Mouse (Mus musculus) kidney, postnatal 14 days (tissue): ENCODE measurements around the gene Phkb.
"Not testable (repeated sequence)": the region's sequence is repeated elsewhere in the genome, so short reads cannot be mapped to it uniquely, and the experiment has no call there.

Source experiments
- DNase-seq: peaks from one replicate; pipeline ENCODE4 v3.0.0; 2022; ENCODE audit warnings: mixed read lengths

The Phkb gene

DNA sequence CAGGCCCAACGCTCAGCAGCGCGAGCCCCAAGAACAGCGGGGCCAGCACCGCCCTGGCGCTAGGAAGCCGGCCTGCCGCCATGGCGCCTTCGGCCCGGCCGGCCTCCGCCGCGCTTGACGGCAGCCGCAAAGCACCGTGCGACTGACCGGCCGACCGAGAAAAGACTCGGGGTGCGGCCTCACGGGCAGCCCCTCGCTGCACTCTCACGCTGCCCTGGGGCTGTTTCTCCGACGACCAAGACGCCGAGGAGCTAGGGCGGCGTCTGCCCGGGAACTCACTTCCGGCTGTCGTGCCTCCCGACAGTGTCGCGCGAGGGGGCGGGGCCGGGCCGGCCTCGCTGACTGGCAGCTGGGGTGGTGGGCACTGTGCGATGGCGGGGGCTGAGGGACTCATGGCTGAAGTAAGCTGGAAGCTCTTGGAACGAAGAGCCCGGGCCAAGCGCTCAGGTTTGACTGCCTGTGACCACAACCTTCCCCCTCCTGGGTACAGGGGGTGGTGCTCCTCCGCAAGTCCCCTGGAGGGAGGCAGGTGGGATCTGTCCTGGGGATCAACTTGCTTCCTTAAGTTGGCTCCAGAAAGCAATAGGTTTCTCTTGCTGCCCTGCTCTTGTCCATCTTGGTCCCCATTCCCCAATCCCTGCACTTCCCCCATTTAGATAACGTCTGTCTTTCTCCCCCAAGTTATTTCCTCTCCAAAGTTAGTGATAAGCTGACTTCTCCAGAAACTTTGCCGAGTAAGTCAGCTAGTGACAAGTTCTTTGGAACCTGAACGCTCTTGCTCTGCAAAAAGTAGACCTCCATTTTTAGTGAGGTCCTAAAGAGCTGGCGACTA, at the start of gene Phkb, which contains the start of gene Itfg1:
Phkb (plus strand) TSS at position 303 of the 832 bp plus-strand sequence.
Itfg1 (minus strand) TSS at position 265 of the 832 bp plus-strand sequence.
- DNase-seq: peak; percentile 94

DNA sequence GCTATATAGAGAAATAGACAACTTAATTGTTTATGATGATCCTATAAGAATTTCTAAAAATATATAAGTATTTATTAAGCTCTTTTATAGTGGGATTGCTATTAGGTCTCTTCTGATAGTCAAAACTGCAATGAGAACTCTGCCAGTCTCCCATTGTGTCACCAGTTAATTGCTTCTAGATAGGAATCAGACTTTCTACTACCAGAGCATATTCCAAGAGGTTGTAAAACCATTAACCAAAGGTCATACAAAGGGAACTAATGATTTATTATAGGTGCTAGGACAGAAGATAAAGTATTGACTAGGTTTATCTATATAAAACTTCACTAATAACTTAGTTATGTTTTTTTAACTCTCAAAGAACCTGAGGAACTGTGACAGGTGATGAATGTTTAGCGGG, 44.4 kb upstream of the Phkb start:
- not testable (repeated sequence) for DNase-seq

- DNase-seq: no peak
Observed at GRCm38 (mm10) chr8:85800164-85800563, 40.6 kb upstream of the Phkb start.

GRCm38 (mm10) chr8:85801408-85801807, 39.4 kb upstream of the Phkb start:
- DNase-seq: no peak

DNA sequence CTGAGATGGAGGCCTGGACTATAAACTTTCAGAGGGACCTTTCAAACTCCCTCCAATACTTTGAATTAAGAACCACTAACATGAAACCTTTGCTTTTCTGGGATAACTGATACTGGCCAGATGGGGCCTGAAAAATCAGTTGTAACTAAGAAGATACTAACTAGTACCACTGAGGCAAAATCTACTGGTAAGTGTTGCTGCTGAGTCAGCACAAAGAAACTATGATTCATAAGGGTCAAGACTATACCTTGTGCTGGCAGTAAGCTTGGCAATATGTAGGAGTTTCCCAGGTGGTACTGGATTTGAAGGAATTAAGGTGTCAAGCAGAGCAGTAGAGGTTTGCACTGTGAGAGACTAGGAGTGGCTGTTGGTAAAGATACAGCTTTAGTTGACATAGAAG, 27.1 kb upstream of the Phkb start:
- no peak for DNase-seq

GRCm38 (mm10) chr8:85839916-85840656, 673 bp upstream of the Phkb start:
- no peak for DNase-seq

- no peak for DNase-seq
Observed at GRCm38 (mm10) chr8:85841489-85841795, 683 bp downstream of the Phkb start.

- DNase-seq: no peak
Observed at GRCm38 (mm10) chr8:85845887-85846286, 5.1 kb downstream of the Phkb start.

DNA sequence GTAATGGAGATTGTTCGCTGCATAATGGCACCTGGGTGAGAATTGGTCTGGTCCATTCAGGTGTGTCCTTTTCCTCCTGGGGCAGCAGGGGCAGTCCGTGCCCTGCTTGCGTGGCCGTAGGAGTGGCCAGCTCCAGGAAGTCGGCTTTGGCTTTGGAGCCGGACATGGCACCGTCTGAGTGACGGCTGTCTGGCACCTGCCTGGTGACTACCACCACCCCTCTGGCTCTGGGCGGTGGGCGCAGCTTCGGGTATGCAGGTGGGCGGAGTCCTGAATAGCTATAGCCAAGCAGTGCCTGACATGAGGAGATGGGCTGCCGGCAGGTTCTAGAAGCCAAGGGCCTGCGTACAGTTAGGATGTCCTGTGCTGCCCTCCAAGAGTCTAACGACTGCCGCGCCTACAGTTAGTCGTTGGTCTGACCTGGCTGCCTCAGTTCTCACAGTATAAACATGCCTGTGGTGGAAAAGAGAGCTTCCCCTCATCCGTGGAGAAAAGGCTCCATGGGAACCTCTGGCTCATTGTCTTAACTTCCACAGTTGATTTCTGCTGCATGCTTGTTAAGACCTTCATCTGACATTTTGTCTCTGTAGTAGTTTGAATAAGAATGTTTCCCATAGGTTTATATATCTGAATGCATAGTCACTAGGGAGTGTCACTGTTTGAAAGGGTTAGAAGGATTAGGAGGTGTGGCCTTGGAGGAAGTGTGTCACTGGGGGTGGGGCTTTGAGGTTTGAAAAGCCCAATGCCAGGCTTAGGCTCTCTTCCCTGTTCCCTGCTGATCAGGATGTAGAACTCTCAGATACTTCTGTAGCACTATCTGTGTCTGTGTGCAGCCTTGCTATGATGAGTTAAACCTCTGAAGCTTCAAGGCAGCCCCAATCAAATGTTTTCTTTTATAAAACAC, 13.7 kb downstream of the Phkb start:
- no peak for DNase-seq

DNA sequence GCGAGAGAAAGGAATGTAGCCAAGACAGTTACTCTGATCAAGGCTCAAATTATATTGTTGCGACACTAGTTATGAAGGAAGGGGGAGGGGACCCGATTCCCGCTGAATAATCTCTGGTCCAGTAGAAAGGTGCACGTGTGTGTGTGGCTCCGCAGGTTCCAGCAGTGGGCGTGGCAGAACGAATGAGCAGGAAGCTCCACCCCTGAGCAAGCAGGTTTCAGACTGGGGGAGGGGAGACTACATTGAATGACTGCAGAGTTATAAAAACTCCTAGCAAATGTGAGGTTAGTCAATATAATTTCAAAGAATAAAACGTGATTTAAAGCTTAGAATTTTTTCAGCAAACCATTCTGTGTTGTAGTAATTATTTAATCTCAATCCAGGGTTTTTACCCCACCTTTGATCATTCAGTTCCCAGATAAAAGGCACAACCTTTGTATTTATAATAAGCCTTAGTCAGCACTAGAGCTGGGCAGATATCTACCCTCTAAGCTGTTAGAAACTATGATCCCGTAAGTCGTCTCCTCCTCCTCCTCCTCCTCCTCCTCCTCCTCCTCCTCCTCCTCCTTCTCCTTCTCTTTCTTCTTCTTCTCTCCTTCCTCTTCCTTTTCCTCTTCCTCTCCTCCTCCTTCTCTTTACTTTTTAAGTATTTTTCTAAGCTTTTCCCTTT, 16.6 kb downstream of the Phkb start:
- not testable (repeated sequence) for DNase-seq

DNA sequence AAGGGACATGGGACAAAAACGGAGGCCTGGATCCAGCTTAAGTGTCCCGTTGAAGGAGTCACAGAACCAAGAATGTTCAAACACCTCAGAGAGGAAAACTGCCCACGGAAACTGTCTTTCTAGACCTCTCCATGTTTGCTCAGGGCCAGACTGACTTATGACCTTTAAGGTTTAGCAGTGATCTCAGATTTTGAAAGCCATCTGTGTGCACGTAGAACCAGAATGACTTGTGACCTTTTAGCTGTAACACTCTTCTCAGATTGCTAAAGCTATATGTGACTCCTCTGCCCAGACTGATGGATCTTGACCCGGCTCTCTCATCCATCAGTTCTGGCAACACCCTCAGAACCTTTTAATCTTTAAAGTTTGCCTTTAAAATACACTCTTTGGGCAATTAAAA, 19.9 kb downstream of the Phkb start:
- no peak for DNase-seq

DNA sequence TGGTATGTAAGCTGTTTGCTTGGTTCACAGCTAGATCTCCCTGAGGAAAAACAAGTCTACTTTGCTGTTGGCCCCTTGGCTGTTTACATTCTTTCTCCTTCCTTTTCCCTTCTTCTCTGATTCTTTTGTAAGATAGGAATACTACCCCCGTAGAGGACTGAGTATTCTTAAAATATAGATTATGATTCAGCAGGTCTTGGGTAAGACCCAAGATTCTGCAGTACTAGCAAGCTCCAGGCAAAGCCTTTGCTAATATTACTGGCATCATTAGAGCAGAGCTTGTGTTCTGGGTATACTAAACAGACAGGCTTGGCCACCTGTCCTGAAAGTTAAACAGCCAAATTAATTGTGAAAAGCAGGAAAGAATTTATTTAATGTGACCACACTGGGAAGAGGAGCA, 21.6 kb downstream of the Phkb start:
- DNase-seq: no peak

- DNase-seq: peak; percentile 65
Observed at GRCm38 (mm10) chr8:85871660-85872059, 30.9 kb downstream of the Phkb start.

GRCm38 (mm10) chr8:85877976-85878375, 37.2 kb downstream of the Phkb start:
- DNase-seq: peak; percentile 27

DNA sequence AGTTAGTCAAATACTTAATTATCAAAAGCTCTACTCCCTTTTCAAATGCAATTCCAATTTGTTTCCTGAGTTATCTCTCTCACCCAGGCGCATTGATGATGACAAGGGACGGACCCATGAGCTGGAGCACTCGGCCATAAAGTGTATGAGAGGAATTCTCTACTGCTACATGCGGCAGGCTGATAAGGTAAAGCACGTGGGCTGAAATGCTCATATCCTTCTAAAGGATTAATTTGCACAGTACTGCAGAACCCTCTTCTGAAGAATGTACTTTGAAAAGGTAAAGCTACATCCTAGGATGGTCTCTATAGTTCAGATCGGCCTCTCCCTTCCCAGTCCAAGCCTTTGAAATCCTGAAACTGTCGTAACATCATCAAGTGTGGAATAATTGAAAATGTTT, 38.9 kb downstream of the Phkb start:
- DNase-seq: no peak

DNA sequence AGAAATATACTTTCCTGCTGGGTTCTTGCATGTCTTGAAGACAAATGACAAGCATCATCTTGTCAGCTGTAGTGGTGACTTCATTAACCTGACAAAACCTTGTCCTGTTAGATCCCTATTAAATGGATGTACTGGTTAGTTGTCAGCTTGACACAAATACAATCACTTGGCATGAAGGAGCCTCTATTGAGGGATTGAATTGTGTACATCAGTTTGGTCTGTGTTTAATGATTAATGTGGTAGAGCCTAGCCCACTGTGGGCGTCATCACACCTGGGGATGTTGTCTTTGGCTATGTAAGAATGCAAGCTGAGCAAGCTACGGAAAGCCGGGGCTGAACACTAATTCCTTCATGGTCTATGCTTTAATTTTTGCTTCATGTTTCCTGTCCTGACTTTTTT, 44.1 kb downstream of the Phkb start:
- DNase-seq: no peak

DNA sequence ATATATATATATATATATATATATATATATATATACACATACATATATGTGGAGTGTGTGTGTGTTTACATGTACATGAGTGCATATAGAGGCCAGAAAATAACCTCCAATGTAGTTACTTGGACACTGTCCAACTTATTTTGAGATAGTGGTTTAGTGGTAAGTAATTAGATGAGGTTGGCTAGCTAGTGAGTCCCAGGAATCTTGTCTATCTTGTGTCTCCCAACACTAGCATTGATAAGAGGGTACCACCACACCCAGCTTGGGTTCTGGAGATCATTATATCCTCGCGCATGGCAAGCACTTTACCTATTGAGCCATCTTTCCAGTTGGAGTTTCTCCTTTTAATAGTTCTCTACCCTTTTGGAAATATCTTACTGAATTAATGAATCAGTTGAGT, 56.9 kb downstream of the Phkb start:
- DNase-seq: no peak

- DNase-seq: no peak
Observed at GRCm38 (mm10) chr8:85924991-85925390, 84.2 kb downstream of the Phkb start.

DNA sequence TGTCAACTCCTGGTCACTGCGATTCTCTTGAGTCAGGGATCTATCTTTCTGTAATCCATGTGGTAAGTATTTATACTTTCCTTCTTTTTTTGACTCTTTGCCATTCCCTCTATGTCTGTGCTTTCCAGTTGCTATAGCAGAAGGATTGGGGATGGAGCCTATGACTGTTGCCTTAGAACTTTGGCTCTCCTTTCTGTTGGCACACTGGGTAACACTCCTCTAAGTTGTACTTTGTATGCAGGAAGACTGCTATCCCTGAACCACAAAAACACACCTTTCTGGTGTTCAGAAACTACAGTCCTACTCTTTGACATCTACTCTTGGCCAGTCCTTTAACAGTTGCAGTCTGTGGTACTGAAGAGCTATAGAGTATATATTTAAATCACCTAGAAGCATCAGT, 84.8 kb downstream of the Phkb start:
- DNase-seq: no peak

- peak; percentile 11 for DNase-seq
Observed at GRCm38 (mm10) chr8:85926107-85926506, 85.3 kb downstream of the Phkb start.

DNA sequence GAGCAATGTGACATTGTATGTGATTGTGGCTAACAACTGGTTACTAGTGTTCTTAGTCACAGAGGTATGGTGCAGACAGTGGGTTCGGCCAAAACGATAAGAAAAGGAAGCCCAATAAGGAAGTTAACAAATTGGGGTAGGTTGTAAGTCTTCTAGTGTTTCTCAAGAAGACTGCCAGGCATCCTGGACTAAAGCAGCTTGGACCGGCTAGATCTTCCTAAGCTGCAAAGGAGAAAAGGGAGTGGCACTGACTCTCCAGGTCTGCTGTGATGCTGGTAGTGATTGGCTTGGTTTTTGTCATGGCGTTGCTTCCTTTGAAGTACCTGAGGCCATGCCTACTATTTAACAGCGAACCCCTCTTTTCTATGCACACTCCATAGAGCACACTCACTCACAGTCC, 95.4 kb downstream of the Phkb start:
- no peak for DNase-seq

DNA sequence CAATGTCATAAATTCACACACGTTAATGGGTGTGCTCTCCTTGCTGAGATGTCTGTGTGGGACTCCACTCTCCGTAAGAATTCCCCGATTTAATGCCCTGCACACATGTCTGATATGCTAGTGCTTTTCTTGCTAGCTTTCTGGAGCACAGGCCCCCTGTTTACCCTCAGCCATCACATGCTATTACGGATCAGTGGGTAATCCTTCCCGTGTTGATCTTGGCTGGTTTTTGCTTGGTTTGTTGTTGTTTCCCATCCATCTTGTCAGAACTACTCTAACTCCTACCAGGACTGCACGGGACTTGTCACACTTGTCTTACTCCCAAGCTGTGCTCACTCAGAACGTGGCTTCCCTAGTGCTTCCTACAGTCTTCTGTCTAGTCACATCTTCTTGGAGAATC, 96.6 kb downstream of the Phkb start:
- DNase-seq: peak; percentile 6

- DNase-seq: no peak
Observed at GRCm38 (mm10) chr8:85944820-85945219, 104.1 kb downstream of the Phkb start.
